Mouse (Mus musculus) hindbrain, embryonic 13.5 days (tissue): ENCODE measurements around the gene Unc5cl. TPM values are rescaled to one million over a fixed set of nuclear protein-coding genes. Genes with fewer than 3 reads are reported as not detected.
A peak's percentile ranks its signal among the peaks of the same experiment; 100 is the strongest.

Experiments
- ATAC-seq: fragments of 200-750 bp; cut with Nextera tagmentation; 2 replicates; pipeline ENCODE4 v1.8.0; 2017; ENCODE audit warnings: moderate TSS enrichment; ENCODE audit not compliant: low FRiP score
- H3K27ac ChIP-seq: fragments of 300-500 bp; sonication (generic); 2 replicates; pipeline ENCODE4 v1.5.1; 2015; ENCODE audit warnings: inconsistent platforms, mild to moderate bottlenecking, moderate library complexity
- H3K27me3 ChIP-seq: fragments of 300-500 bp; sonication (generic); 2 replicates; pipeline ENCODE4 v1.6.1; 2015; ENCODE audit warnings: mild to moderate bottlenecking, inconsistent platforms
- H3K36me3 ChIP-seq: fragments of 300-500 bp; sonication (generic); 2 replicates; pipeline ENCODE4 v1.6.1; 2015; ENCODE audit warnings: mild to moderate bottlenecking, inconsistent platforms
- H3K4me1 ChIP-seq: fragments of 300-500 bp; sonication (generic); replicated peaks from 2 replicates; pipeline ENCODE4 v1.6.1; 2015; ENCODE audit warnings: inconsistent platforms
- H3K4me2 ChIP-seq: fragments of 300-500 bp; sonication (generic); 2 replicates; pipeline ENCODE4 v1.6.1; 2015; ENCODE audit warnings: inconsistent platforms, mild to moderate bottlenecking, moderate library complexity
- H3K4me3 ChIP-seq: fragments of 300-500 bp; sonication (generic); 2 replicates; pipeline ENCODE4 v1.5.1; 2015; ENCODE audit warnings: mild to moderate bottlenecking, inconsistent platforms
- H3K9ac ChIP-seq: fragments of 300-500 bp; sonication (generic); 2 replicates; pipeline ENCODE4 v1.6.1; 2015; ENCODE audit warnings: mild to moderate bottlenecking, inconsistent platforms
- H3K9me3 ChIP-seq: fragments of 300-500 bp; sonication (generic); 2 replicates; pipeline ENCODE4 v1.6.1; 2016; ENCODE audit warnings: inconsistent platforms
- WGBS: fragments of 180-500 bp; shearing (Covaris S2); methylation state at CpG from one replicate; pipeline ENCODE4 v1.1.7; 2015; 5-methylcytosine and 5-hydroxymethylcytosine counted together
- polyA plus RNA-seq: library from polyadenylated mRNA; unstranded; fragments of >200 nt; fragmentation: Nextera tagmentation; extraction: Ambion mirVana; gene quantifications from 2 replicates; pipeline ENCODE4 v1.2.1, GENCODE M21; 2015

Gene Unc5cl
- polyA plus RNA-seq, 1 experiment from 2014 or later: 0.26 TPM

DNA sequence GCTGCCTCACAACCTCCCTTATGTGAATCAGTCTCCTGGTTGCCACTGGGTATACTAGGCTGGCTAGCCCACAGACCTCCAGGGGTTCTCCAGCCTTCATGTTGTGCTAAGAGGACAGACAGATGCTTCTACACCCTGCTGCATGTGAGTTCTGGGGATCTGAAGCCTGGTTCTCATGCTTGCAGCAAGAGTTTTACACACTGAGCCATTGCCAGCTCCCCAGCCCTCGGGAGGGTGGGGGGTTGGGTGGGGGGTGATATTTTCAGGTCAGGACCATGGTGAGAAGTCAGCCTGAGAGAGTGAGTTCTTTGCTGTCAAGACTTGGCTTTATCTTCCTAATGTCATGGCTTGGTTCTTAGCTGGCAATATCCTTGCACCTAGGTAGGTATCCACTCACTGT, 35.9 kb upstream of the Unc5cl start:
- H3K27me3 ChIP-seq: no peaks in the 10 kb centered on the region
- no peak for ATAC-seq
- H3K4me2 ChIP-seq: no peak overlapping the region
- H3K9ac ChIP-seq: no peak overlapping the region
- no peaks in the 10 kb centered on the region for H3K9me3 ChIP-seq
- no peak overlapping the region for H3K4me3 ChIP-seq
- 88% methylated on average over 1 of the region's 1 CpGs for WGBS
- H3K27ac ChIP-seq: no peak overlapping the region
- no peaks in the 10 kb centered on the region for H3K4me1 ChIP-seq
- peaks cover 20% of the 10 kb centered on the region for H3K36me3 ChIP-seq

- no peak for ATAC-seq
- Histone ChIP-seq H3K4me1 (no peaks in the 10 kb centered on the region), H3K4me2 (no peak overlapping the region), H3K27me3 (no peaks in the 10 kb centered on the region), H3K36me3 (peaks cover 15% of the 10 kb centered on the region), H3K9ac (no peak overlapping the region), H3K27ac (no peak overlapping the region), H3K9me3 (no peaks in the 10 kb centered on the region), H3K4me3 (no peak overlapping the region)
- WGBS: 76% methylated on average over 2 of the region's 2 CpGs
Measured at GRCm38 (mm10) chr17:48419571-48419970, 35.1 kb upstream of the Unc5cl start.

DNA sequence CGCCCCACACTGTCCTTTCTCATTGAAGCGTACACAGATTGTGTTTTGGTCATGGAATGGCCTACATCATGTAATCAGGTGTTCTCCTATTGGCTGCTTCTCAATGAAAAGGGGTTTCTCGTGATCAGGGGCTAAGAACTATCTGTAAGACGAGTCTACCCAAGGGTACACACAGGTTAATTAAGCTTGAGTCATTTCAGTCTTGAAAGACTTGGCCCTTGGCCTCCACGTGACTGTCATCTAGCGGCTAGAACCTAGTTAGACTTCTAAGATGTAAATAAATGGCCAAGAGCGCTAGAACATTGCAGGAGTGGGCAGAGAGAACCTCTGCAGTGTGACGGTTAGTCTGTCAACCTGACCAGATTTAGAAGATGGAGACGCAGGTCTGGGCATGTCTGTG, 30.5 kb upstream of the Unc5cl start:
- Histone ChIP-seq H3K4me2 (no peak overlapping the region), H3K9me3 (no peaks in the 10 kb centered on the region), H3K36me3 (no peaks in the 10 kb centered on the region), H3K27ac (no peak overlapping the region), H3K4me1 (peaks cover 17% of the 10 kb centered on the region; the same call in 1 of the 2 replicates), H3K4me3 (no peak overlapping the region), H3K27me3 (no peaks in the 10 kb centered on the region), H3K9ac (no peak overlapping the region)
- 88% methylated on average over 9 of the region's 9 CpGs for WGBS
- no peak for ATAC-seq

DNA sequence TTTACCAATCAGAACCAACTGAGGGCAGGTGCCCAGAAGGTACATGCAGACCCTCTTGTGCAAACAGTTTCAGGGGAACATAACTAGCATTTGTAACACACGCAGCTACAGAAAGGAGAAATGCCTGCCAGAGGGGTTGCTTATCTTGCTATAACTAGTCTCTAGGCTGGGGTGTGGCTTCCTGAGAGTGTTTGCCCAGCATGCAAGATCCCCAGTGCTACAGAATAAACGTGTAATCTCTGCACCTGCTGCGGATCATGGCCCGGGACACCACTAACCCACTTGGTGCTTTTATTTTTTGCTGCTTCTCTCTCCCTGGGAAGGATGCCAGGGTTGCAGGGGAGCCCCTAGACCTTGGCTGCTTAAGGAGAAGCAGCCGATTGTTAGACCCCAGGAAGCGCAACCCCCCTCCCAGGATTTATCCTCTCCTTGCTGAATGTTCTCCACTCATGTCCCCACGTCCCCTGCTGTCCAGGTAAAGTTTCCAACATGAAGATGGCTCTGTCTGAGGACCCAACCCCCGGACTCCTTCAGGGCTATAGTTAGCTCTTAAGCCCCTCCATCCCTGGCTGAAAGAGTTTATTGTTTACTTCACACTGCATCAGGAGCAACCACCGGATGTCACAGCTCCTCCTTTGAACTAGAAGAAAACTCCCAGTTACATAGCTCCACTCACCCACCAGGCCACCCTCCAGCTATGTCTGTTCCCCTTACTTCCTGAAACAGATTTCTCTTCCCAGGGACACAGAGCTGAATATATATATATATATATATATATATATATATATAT, 28.7 kb upstream of the Unc5cl start:
- Histone ChIP-seq H3K9ac (0 out of 2 replicates have a peak overlapping the region, but pooled peaks have one; percentile 19), H3K27me3 (no peaks in the 10 kb centered on the region), H3K36me3 (no peaks in the 10 kb centered on the region), H3K27ac (no peak overlapping the region), H3K4me1 (peaks cover 17% of the 10 kb centered on the region; the same call in 1 of the 2 replicates), H3K4me2 (no peak overlapping the region), H3K9me3 (no peaks in the 10 kb centered on the region), H3K4me3 (no peak overlapping the region)
- 58% methylated on average over 9 of the region's 9 CpGs for WGBS
- no peak for ATAC-seq

DNA sequence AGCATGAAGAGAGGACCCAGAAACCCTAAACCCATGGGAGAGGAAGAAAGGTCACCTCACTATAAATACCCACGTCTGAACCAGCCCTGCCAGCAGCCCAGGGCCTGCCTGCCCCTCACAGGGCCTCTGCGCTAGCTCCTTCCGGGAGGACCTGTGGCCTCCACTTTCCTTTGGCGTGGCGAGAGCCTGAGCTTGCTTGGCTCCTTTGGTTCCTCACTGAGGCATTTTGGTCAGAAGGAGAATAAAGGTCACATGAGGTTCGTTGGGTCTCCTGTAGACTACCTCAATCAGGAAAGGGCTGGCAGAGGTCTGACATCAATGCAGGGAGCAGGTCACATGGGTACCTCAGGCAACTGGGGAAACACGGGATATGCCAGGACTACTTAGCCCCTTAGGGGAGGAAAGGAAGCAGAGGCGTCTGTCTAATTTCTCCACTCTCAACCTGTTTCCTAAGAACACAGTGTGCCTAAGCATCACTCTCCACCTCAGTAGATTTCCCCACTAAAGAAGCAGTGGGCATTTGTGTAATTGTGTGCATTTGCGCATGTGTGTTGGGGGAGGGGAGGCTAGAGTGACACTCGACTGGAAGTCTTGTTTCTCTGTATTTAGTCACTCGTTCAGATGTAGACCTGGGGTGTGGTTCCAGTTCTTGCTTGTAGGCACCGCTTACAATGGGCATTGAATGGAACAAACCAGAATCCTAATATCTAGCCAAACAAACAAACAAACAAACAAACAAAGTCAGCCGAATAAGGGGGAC, 27.5 kb upstream of the Unc5cl start:
- H3K27ac ChIP-seq: no peak overlapping the region; the same call in 1 of the 2 replicates
- H3K36me3 ChIP-seq: no peaks in the 10 kb centered on the region
- no peaks in the 10 kb centered on the region for H3K9me3 ChIP-seq
- no peaks in the 10 kb centered on the region for H3K27me3 ChIP-seq
- ATAC-seq: no peak
- peaks cover 17% of the 10 kb centered on the region; the same call in 1 of the 2 replicates for H3K4me1 ChIP-seq
- WGBS: 72% methylated on average over 13 of the region's 13 CpGs
- no peak overlapping the region for H3K4me2 ChIP-seq
- H3K4me3 ChIP-seq: no peak overlapping the region
- H3K9ac ChIP-seq: no peak overlapping the region

GRCm38 (mm10) chr17:48427852-48428530, 26.7 kb upstream of the Unc5cl start:
- no peak for ATAC-seq
- Histone ChIP-seq H3K9ac (no peak overlapping the region), H3K4me1 (peaks cover 23% of the 10 kb centered on the region), H3K27ac (no peak overlapping the region), H3K36me3 (no peaks in the 10 kb centered on the region), H3K27me3 (no peaks in the 10 kb centered on the region), H3K9me3 (no peaks in the 10 kb centered on the region), H3K4me3 (no peak overlapping the region), H3K4me2 (no peak overlapping the region)
- 65% methylated on average over 11 of the region's 11 CpGs for WGBS

DNA sequence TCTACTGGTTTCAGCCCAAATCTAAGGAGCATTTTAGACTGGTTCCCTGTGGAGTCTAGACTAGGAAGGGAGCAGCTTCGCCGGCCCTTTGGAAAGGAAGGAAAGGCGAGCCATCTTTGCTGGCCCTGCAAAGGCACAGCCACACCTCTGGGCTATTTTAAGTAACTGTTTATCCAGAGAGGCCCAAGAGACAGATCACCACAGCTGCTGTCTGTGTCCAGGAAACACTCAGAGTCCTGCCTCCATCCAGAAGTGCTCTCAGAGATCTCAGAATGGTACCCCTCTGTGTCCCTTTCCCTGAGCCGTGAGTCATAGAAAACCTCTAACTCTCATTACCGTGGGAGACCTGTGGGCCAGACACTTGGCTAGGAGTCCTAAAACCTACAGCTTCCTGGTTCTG, 24.3 kb upstream of the Unc5cl start:
- Histone ChIP-seq H3K9ac (no peak overlapping the region), H3K36me3 (no peaks in the 10 kb centered on the region), H3K9me3 (no peaks in the 10 kb centered on the region), H3K27ac (no peak overlapping the region), H3K4me2 (no peak overlapping the region), H3K4me3 (no peak overlapping the region), H3K4me1 (peaks cover 31% of the 10 kb centered on the region), H3K27me3 (no peaks in the 10 kb centered on the region)
- 71% methylated on average over 5 of the region's 5 CpGs for WGBS
- no peak for ATAC-seq

DNA sequence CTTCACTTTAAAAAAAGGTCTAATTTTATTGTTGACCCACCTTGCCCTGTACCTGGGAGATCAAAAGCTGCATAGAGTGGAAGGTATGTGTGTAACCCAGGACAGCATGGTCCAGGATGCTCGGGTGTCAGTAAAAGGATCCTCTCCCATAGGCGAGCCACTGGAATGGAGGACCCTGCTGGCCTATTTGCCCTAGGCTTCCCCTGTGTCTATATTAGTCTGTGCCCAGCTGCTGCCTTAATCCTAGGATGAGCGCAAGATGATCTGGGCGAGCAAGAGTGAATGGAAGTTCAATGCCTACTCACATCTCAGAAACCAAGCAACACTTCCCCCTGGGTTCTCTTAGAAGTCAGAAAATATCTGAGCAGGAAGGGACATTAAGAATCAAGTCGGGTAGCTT, 23.6 kb upstream of the Unc5cl start:
- Histone ChIP-seq H3K9me3 (no peaks in the 10 kb centered on the region), H3K27ac (no peak overlapping the region), H3K4me1 (peaks cover 27% of the 10 kb centered on the region), H3K9ac (no peak overlapping the region), H3K4me3 (no peak overlapping the region), H3K27me3 (no peaks in the 10 kb centered on the region), H3K36me3 (no peaks in the 10 kb centered on the region), H3K4me2 (no peak overlapping the region)
- 81% methylated on average over 5 of the region's 5 CpGs for WGBS
- no peak for ATAC-seq

GRCm38 (mm10) chr17:48432158-48432980, 22.3 kb upstream of the Unc5cl start, which contains the start of gene Apobec2:
Gene Apobec2 (minus strand): TSS chr17:48432930.
- Histone ChIP-seq H3K27ac (no peak within 1 kb of the TSS; the same call in 1 of the 2 replicates), H3K4me2 (no peak within 1 kb of the TSS), H3K27me3 (no peaks in the 10 kb centered on the region), H3K4me1 (peaks cover 27% of the 10 kb centered on the region), H3K4me3 (no peak within 1 kb of the TSS), H3K9me3 (no peaks in the 10 kb centered on the region), H3K9ac (no peak within 1 kb of the TSS), H3K36me3 (no peaks in the 10 kb centered on the region)
- 74% methylated on average over 16 of the region's 16 CpGs for WGBS
- peak; percentile 53 for ATAC-seq

DNA sequence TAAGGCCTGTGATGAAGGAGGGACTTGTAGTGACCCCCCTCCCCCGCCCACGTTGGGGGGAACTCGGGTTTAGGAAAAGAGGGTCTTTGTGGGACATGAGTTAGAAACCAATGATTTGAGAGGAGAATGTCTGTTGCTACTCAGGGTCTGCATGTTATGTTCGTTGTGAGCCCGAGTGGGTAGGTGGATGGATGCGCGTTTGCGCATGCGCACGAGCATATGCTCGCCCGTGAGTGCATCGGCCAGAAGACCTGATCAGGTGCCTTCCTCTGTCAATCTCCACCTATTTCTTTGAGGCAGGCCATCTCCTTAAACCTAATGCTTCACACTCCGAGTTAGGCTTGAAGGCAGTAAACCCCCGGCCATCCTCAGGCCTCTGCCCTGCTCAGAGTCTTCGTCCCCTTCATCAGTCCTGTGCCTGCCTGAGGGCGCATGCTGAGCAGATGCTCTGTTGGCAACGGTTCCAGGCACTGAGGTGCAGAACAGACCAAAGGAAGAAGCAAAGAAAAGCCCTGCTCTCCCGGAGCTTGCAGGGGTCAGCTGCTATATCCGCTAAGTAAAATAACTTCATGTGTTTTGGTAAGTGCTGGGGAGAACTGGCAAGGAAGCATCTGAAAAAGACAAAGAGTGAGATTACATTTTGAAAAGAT, 21.6 kb upstream of the Unc5cl start:
- no peak for ATAC-seq
- WGBS: 81% methylated on average over 20 of the region's 20 CpGs
- H3K9ac ChIP-seq: no peak overlapping the region

GRCm38 (mm10) chr17:48433689-48434330, 20.9 kb upstream of the Unc5cl start:
- 71% methylated on average over 6 of the region's 6 CpGs for WGBS
- Histone ChIP-seq H3K4me1 (peaks cover 32% of the 10 kb centered on the region), H3K9me3 (no peaks in the 10 kb centered on the region), H3K4me3 (no peak overlapping the region), H3K9ac (no peak overlapping the region), H3K36me3 (no peaks in the 10 kb centered on the region), H3K4me2 (no peak overlapping the region), H3K27ac (no peak overlapping the region), H3K27me3 (no peaks in the 10 kb centered on the region)
- ATAC-seq: no peak

More for the DNA sequence above, 21.6 kb upstream of the Unc5cl start:
- H3K4me2 ChIP-seq: no peak overlapping the region
- H3K36me3 ChIP-seq: no peaks in the 10 kb centered on the region
- H3K27me3 ChIP-seq: no peaks in the 10 kb centered on the region
- peaks cover 32% of the 10 kb centered on the region for H3K4me1 ChIP-seq
- no peak overlapping the region; the same call in 1 of the 2 replicates for H3K27ac ChIP-seq
- no peak overlapping the region for H3K4me3 ChIP-seq
- no peaks in the 10 kb centered on the region for H3K9me3 ChIP-seq
